Mouse (Mus musculus) embryo, embryonic 11 days (tissue): Measurements from ENCODE around the gene Mapkbp1.
A peak's percentile ranks its signal among the peaks of the same experiment; 100 is the strongest.

Experiments
- DNase-seq: peaks from one replicate; pipeline ENCODE4 v3.0.0-alpha.2; 2015

The Mapkbp1 gene

DNA sequence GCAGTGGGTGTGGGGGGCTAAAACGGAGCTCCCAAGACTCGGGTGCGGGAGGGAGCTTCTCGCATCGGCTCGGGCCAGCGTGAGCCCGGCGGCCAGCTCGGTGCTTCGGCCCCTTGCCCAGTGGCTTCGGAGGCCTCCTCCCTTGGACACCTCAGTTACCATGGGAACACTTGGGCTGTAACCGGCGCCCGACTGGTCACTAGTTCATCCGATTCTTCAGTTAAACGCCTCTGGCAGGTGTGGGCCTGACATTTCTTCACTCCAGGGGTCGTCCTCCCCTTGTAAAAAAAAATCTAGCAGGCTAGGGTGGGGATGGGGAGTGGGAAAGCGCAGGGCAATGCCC lies at the start of gene Mapkbp1:
Gene Mapkbp1 (plus strand): TSS at position 163 of the 343 bp plus-strand sequence.
- DNase-seq = no peak

DNA sequence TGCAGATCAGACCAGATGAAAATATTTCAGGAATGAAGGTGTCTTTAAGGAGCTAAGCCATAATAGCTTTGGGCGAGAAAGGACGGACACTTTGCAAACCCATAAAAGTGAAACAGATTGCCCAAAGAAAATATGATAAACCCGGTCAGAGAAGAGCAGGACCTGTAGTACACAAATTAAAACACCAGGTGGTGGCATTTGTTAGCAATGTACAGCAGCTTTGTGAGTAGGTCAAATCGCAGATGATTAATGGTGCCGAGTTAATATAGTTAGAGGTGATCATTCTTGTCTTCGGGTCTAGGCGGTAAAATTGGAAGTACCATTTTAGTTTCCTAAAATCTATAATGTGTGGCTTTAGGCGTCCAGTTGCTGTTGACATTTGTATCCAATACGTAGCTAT lies 1.9 kb upstream of the Mapkbp1 start:
- peak; percentile 68 for DNase-seq

DNA sequence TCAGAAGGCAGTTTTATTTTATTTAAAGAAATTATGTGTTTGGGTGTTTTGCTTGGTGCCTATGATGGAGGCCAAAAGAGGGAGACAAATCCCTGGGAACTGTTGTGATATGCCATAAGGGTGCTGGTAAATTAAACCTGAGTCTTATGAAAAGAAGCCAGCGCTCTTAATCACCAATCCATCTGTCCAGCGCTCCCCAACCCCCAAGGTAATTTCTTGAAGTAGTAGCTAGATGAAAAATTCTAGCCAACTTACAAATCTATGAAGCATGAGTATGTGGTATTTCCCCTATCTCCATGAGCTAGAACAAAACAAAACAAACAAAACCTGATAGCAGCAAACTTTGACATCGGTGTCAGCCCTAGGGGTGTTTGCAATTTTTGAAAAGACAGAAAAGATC lies 1.2 kb upstream of the Mapkbp1 start:
- no peak for DNase-seq

DNA sequence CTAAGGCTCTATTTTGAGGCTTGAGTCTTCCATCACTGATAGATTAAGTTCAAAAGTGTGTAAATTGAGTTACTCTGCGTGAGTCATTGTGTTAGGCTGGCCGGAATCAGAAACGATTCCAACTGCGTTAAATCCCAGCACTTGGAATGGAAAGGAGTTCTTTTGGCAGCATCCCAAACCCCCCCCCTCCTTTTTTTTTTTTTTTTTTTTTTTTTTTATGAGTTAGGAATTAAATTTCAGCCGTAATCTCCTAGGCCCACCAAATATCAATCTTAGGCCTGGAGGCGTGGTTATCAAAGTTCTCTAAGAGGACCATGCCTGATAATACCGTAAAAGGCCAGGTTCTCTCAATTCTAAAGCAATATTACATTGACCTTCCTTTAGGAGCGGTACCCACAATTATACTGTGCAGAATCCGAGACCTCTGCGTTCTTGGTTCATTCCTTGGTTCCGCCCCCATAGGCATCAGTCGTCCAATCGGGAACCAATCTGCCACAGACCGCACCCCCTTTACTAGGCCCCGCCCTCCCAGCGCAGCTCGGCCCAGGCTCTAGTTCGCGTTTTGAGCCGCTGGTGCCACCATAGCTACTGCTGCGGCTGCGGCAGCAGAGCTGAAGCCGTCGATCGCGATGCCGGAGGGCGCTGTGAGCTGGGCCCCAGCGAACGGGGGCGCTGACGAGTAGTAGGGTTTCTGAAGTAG lies 512 bp upstream of the Mapkbp1 start:
- DNase-seq = peak; percentile 97

DNA sequence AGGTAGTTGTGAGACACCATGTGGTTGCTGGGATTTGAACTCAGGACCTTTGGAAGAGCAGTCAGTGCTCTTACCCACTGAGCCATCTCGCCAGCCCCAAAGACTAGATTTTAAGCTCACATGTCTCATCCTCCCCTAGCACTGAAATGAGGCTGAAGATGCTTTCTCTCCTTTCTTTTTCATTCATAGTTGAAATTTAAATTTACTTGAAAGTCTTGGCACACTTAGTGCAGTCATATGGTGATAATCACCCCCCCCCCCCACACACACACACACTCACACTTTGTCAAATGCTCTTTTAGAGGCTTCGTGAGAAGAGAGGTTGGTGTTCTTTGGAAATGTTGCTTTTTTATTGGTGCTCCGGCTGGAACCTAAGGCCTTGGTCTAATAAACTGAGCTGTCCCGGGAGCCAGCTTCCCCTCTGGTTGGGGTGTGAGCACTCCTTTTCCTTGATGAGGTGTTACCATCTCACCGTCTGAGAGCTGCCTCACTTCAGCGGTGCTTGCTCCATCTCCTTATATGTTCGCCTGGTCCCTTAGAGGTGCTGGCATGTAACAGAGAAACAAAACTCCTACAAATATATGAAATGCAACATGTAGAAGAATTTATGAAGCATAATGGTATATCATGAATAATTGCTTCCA lies 8.0 kb downstream of the Mapkbp1 start:
- DNase-seq = no peak

DNA sequence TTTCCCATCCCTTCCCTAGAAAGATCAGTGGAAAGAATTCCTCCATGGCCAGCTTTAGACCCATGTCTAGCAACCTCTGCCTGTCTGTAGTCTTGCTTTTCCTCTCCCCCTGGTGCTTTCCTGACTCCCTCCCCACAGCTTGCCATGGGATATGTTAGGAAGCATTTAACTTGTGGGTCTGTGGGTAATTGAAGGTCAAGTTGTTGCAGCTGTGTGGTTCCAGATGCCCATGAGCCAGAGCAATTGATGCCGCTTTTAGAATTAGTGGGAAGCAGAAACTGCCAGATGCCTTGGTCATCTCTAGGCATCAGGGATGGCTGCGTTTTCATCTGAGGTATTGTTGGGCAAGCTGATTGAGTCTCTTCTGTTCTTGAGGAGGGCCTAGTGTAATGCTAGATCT lies 9.1 kb downstream of the Mapkbp1 start:
- peak; percentile 18 for DNase-seq

DNA sequence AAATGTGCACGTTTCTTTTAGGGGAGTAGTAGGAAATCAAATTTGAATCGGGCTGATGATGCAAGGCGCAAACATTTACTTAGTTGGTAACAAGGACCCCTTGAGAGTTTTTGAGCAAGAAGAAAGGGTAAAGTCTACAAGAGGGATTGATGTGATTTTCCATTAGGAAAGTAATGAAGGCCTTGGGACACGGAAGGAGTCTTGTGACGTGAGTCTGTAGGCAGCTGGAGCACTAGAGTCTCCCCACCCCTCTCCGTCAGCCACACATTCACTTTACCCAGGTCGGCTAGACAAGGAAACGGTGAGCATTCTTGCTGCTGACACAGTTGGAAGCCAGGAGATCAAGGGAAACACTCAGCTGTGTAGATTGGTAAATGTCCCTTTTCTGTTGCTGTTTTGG lies 13.4 kb downstream of the Mapkbp1 start:
- no peak for DNase-seq

DNA sequence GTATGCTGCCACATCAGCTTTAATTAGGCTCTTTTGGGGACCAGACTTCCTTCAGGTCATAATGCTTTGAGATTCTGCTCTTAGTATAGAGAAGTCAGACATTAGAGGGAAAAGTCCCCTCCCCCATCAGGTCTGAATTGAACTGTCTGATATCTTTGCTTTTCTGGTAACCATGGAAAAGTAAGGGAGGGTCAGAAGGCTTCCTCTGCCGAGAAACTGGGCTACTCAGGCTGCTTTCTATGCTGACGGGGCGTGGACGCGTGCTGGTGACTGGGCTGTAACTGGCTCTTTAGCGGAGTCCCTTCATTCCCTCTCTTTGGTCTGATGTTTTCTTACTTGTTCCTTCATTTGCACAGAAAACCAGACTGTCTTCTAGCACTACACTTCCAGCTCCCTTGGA lies 13.9 kb downstream of the Mapkbp1 start:
- DNase-seq = no peak

DNA sequence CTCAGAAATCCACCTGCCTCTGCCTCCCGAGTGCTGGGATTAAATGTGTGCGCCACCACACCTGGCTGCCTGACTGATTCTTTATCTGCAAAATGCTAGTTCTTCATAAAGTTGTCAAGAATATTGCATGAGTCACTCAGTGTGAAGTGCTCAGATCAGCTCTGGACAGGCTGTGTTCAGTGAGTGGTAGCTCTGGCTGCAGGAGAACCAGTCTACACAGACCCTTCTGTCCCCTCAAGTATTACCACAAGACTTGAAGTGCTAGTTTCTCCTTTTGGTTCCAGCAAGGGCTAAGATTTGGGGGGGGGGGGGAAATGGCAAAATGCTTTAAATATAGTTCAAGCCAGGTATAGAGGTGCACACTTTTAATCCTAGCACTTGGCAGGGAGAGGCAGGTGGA lies 14.9 kb downstream of the Mapkbp1 start:
- no peak for DNase-seq

DNA sequence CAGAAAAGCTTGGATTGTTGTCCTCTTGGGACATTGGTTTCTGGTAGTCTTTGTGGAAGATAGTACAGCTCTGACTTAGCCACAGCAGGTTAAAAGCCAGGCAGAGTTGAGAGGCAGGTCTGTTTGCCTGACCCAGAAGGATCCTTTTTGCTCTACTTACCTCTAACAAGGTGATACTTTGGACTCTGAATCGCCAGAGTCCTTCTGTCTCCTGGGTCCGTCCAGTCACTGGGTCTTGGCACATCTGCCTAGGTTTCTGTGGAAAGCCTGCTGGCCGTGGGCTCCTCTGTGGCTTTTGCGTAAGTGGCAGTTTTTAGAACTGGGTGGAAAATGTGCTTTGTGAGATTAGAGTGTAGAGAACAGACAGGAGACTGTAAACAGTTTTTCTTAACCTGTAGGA lies 16.5 kb downstream of the Mapkbp1 start:
- DNase-seq = no peak

DNA sequence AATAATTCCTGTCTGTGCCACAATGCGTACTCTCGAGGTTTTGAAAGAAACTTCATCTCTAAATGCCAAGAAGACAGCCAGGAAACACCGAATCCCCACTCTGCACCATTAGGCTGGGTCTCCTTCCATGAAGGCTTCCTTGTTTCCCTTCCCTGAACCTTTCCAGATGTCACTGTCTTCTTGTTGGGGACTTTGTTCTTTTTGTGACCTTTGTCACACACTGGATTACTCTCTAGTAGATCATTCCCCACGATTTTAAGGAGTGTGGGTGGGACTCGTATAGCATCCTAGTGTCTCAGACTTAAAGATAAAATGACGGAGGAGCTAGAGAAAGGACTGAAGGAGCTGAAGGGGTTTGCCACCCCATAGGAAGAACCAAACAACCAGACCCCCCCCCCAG lies 18.4 kb downstream of the Mapkbp1 start:
- no peak for DNase-seq

DNA sequence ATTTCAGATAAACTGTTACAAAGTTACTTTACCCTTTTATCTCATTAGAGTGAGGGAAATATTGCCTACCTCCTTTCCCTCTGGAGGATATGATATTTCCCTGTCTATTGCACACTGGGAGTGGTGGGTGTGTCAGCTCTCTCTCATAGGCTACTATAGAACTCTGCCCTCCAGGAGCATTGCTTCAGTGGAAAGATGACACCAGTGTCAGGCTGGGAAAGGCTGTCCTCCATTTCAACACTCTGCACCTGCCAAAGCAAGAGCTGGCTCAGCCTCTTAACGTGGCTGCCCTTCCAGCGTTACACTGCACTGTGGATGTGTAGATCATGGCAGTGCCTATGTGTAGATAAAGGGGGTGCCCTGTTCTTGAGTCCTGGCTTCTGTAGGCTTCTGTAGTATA lies 19.9 kb downstream of the Mapkbp1 start:
- DNase-seq = no peak

DNA sequence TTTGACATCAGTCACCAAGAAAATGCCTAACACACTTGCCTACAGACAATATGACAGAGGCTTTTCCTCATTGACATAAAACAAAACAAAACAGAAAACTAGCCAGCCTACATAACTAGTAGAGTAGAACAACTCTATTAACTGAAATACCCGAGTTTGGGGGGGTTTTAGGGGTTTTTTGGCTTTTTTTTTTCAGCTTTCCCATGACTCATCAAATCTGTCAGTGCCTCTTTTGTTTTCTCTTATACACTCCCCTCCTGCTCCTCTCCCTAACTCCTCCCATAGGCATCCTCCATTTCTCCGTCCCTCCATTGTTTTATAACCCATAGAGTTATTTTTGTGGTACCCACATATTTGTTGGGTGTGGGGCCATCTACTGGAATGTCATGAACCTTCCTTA lies 21.0 kb downstream of the Mapkbp1 start:
- DNase-seq = no peak

DNA sequence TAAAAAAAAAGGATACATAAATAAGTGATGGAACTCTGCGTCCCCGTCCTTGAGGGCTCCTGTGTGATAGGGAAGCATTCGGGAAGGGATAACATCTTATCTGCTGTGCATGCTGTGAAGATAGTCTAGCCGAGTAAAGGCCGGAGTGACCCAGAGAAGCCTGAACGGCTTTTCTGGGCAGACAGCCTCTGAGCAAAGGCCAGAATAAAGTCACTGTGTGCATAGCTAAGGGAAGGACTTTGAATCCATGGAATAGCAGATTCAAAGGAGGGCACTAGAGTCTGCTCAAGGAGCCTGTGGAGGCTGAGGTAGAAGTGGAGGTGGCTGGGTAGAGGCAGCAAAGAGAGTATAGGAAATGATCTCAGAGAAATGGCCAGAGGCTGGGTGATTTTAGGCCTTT lies 22.3 kb downstream of the Mapkbp1 start:
- DNase-seq = no peak

DNA sequence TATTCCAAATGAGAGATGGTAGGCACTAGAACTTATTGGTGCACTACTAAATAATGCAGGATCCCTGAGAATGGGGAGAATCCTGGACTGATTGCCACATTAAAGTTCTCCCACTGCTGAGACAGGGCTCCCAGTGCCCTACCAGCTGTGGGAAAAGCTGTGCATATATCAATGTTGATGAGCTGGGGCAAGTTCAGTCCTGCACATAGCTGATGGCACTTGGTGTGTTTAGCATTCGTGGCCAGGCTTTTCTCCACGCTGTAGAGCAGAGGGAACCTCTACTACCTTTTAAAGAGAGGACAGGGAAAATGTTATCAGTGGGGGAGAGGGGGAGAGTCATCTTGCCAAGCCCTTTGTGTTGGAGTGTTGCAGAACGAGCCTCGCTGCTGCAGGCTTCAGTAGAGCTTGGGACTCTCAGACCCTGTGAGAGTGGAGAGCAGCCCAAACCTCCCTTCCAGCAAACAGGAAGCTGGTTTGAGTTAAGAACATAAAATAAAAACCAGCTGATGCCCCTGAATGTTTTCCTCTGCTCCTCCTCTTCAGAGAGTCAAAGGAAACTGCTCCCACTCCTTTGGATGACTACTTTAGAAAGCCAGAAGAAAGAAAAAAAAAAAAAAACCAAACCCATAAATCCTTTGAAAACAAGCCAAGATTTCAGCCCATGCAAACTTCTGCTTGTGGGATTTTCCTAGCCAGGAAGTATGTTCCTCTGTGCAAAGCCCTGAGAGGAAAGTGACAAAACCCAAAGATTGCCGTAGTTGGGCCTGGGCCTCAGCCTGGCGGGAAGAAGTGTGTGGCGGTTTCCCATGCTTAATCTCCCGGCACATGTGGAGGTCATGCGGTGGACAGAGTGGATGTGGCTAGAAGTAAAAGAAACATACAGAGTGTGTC lies 23.1 kb downstream of the Mapkbp1 start:
- peak; percentile 47 for DNase-seq

DNA sequence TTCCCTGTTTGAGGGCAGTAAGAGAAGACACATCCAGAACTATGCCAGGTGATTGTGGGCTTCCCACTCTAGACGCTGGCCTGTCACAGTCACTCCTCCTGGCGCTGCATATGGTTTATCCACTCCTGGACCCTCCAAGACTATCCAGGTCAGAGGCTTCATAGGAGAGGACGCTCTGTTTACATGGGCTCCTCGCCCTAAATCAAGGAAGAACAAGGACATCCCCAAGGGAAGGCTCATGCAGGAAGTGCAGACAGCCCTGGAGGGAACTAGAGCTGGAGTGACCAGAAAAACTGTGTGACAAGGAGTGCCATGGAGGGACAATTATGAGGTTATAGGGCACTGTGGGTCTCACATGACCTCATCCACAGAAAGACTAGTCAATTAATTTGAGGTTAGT lies 24.9 kb downstream of the Mapkbp1 start:
- DNase-seq = no peak

DNA sequence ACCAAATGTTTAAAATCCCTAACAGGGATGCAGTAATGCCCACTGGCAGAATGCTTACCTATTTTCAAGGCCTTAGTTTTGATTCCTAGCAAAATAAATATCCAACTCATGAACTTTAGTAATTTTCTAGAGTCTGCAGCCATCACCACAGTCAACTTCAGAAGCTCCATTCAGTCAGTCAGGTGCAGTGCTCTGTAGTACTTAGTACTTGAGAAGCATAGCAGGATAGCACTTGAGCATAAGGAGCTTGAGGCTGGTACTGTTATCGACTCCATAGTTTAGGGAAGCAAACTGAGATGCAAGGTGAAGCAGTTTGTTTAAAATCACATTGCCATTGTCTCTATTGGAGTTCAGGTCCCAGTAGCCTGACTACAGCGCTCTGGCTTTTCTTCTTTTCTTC lies 27.2 kb downstream of the Mapkbp1 start:
- no peak for DNase-seq

DNA sequence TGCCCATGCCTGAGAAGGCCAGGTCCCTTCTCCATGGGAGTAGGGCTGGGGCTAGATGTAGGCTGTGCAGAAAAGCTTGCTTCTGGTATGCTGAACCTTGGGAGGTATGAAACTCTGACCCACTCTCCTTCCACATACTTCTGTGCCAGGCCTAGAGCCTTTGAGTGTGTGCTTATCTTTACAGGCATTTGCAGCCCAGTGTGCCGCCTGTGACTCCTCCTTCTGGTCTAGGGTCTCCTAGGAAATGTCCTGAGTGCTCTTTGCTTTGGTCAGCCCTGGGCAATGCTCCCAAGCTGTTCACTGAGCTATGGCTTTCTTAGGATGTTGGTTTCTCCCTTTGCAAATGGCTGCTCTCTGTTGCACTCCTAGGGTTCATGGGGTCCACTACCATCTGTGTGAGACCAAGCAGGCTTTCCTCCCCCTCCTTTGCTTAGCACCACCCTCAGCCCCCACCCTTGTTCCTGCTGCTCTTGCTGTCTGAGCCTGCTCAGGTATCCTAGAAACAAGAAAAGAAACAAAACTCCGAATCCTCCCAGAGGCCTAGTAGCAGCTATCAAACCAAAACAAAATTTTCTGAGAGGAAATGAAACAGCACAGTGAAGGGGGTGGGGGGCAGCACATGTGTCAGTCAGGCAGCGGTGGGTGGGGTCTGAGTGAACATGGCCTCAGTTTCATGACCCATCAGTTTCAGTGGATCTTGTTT lies 28.5 kb downstream of the Mapkbp1 start:
- DNase-seq = peak; percentile 7

DNA sequence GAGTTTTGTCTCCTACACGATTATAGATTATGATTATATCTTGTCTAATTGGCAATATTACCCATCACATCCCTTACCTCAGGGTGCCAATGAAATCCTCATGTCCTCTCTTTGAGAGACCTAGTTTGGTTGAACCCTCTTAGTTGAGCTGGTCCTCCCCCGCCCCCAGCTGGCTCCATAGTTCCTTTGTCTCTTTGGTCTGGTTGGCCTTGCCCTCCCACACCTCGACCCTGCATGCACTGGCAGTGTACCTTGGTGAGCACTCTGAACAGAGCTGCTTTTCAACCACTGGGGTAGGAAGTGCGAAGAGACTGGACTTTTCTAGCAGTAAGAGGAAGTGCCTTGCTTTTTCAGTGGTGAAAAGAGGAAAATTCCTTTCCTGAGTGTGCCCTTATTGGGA lies 29.5 kb downstream of the Mapkbp1 start:
- no peak for DNase-seq

DNA sequence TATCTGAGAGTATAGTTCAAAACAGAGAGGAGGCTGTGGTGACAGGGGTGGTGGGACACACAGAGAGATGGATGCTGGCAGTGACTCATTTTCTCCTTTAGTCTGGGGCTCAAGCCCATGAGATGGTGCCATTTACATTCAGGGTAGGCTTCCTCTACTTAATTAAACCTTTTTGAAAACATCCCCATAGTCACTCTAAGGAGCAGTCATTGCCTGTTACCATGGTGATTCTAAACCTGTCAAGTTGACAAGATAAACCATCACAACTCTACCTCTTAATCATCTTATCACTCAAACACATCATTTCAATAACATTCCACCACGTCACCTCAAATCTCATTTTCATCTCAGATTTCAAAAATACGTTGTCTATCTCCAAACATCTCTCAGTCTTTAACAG lies 31.5 kb downstream of the Mapkbp1 start:
- DNase-seq = no peak

DNA sequence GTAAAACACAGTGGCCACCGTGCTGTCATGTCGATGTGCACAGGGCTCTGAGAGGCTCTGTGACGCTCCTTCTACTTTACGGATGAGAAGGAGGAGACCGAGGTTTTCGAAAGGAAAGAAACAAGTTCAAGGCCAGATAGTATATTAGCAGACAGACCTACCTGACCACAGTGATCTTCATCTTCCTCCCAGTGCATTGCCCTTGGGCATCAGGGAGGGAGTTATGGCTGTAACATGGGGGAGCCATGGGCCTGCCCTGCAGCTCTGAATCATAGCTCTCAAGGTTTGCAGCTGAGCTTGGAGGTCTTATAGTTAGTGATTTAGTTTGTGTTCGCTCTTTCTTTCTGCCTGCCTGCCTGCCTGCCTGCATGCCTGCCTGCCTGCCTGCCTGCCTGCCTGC lies 34.2 kb downstream of the Mapkbp1 start:
- no peak for DNase-seq

DNA sequence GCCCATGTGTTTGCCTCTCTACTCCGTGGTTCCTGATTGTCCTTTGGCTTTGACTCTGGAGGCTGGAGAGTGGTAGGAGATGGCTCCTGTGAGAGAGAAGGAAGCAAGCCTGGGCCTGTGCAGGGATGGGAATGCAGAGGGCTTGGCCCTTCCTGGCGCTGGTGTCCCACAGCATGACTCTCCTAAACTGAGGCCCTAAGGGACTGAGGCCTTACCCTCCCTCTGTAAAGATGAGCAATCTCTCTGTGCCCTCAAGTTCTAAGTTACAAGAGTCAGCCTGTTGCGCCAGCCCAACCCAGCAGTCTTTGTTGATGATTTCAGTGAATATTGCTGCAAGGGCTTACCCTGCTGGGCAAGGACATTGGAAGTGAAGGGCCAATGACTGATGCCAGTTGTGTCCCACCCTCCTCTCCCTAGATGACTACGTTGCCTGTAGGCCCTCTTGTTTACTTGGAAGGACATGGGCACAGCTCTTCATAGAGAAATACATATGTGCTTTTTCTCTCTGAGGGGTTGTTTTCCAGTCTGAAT lies 35.2 kb downstream of the Mapkbp1 start:
- DNase-seq = no peak

DNA sequence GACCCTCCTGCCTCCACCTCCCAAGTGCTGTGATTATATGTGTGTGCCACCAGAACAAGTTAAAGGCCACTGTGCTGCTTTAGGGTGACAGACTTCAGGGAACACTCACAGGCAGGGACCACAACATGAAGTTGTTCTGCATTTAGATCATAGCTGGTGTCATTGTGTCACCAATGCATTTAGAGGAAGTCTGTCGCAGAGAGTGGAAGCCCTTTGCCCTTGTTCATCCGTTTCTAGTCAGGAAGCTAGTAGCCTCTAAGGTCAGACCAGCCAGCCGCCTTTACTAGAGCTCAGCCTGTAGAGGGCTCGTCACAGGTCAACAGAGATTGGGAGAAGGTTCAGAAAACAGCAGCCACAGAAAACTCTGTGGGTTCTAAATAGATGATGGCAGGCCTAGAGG lies 36.2 kb downstream of the Mapkbp1 start:
- DNase-seq = no peak
